Mouse (Mus musculus) C2C12 (cell line): ENCODE measurements around the gene Foxp1. TPM values are rescaled to one million over a fixed set of nuclear protein-coding genes. Genes with fewer than 3 reads are reported as not detected.

Experiments
- H3K27me3 ChIP-seq: one replicate; pipeline ENCODE4 v1.6.1; 2011; ENCODE audit not compliant: control insufficient read depth, insufficient read depth, insufficient read length
- H3K36me3 ChIP-seq: one replicate; pipeline ENCODE4 v1.6.1; 2011; ENCODE audit not compliant: control insufficient read depth, insufficient read depth
- H3K4me3 ChIP-seq: one replicate; pipeline ENCODE4 v1.5.1; 2011; ENCODE audit warnings: mild to moderate bottlenecking, control low read depth; ENCODE audit not compliant: poor library complexity, insufficient read depth, severe bottlenecking
- H3K79me2 ChIP-seq: one replicate; pipeline ENCODE4 v1.6.1; 2011; ENCODE audit not compliant: control insufficient read depth, insufficient read depth
- H3K79me3 ChIP-seq: one replicate; pipeline ENCODE4 v1.6.1; 2011; ENCODE audit warnings: low read depth, control low read depth
- H3ac ChIP-seq: one replicate; pipeline ENCODE3; 2011; ENCODE audit warnings: low read depth; ENCODE audit not compliant: control insufficient read depth, insufficient read length
- CEBPB ChIP-seq: IDR thresholded peaks from one replicate; pipeline ENCODE4 v1.6.1; 2011; ENCODE audit warnings: low read depth, mild to moderate bottlenecking, control low read depth, moderate library complexity
- CTCF ChIP-seq: IDR thresholded peaks from one replicate; pipeline ENCODE4 v1.5.1; 2011; ENCODE audit not compliant: control insufficient read depth, insufficient read depth, insufficient read length
- FOSL1 ChIP-seq: IDR thresholded peaks from one replicate; pipeline ENCODE4 v1.8.0; 2011; ENCODE audit warnings: mild to moderate bottlenecking, low read length; ENCODE audit not compliant: poor library complexity, insufficient read depth, severe bottlenecking
- MAX ChIP-seq: IDR thresholded peaks from one replicate; pipeline ENCODE4 v1.6.1; 2011; ENCODE audit warnings: mild to moderate bottlenecking, control low read depth
- MYOD1 ChIP-seq: IDR thresholded peaks from one replicate; pipeline ENCODE4 v1.6.1; 2011; ENCODE audit warnings: low read depth; ENCODE audit not compliant: control insufficient read depth, insufficient read length
- MYOG ChIP-seq: IDR thresholded peaks from one replicate; pipeline ENCODE4 v1.6.1; 2011; ENCODE audit not compliant: control insufficient read depth, insufficient read length; ENCODE audit errors: extremely low read depth
- USF1 ChIP-seq: IDR thresholded peaks from one replicate; pipeline ENCODE4 v1.6.1; 2011; ENCODE audit warnings: low read depth, mild to moderate bottlenecking, control low read depth, moderate library complexity
- polyA plus RNA-seq: library from polyadenylated mRNA; unstranded; fragments of >200 nt; fragmentation: generic; extraction: Trizol; gene quantifications from one replicate; pipeline ENCODE4 v1.2.1, GENCODE M21; 2012; ENCODE audit warnings: missing spikeins

The Foxp1 gene
- polyA plus RNA-seq, 1 experiment, result 25.9 TPM

GRCm38 (mm10) chr6:99520676-99521037, 1.9 kb downstream of the Foxp1 start:
- Histone ChIP-seq H3ac (peak overlapping the region; percentile 75), H3K4me3 (peak overlapping the region; percentile 53), H3K27me3 (no peaks in the 10 kb centered on the region), H3K36me3 (no peaks in the 10 kb centered on the region), H3K79me2 (no peaks in the 10 kb centered on the region), H3K79me3 (no peaks in the 10 kb centered on the region)
- TF ChIP-seq CTCF (no peak), MYOD1 (no peak), FOSL1 (no peak), MYOG (no peak), USF1 (no peak), CEBPB (no peak), MAX (no peak)

GRCm38 (mm10) chr6:99519806-99520675, 2.5 kb downstream of the Foxp1 start:
- no peaks in the 10 kb centered on the region for H3K27me3 ChIP-seq
- H3K4me3 ChIP-seq, result peak overlapping the region; percentile 53
- no peaks in the 10 kb centered on the region for H3K36me3 ChIP-seq
- TF ChIP-seq MYOG (no peak), FOSL1 (no peak), MAX (no peak), CTCF (no peak), CEBPB (no peak), MYOD1 (no peak), USF1 (no peak)
- no peaks in the 10 kb centered on the region for H3K79me2 ChIP-seq
- no peaks in the 10 kb centered on the region for H3K79me3 ChIP-seq
- peak overlapping the region; percentile 75 for H3ac ChIP-seq

- H3K79me2 ChIP-seq, result no peaks in the 10 kb centered on the region
- no peak overlapping the region for H3K4me3 ChIP-seq
- no peak for TF ChIP-seq CEBPB
- TF ChIP-seq USF1, result no peak
- no peak for TF ChIP-seq FOSL1
- TF ChIP-seq CTCF, result no peak
- no peaks in the 10 kb centered on the region for H3K36me3 ChIP-seq
- no peaks in the 10 kb centered on the region for H3K79me3 ChIP-seq
- H3K27me3 ChIP-seq, result no peaks in the 10 kb centered on the region
- no peak overlapping the region for H3ac ChIP-seq
Observed at GRCm38 (mm10) chr6:99519052-99519451, 3.5 kb downstream of the Foxp1 start.

- Histone ChIP-seq H3K36me3 (no peaks in the 10 kb centered on the region), H3K79me2 (no peaks in the 10 kb centered on the region), H3K4me3 (no peak overlapping the region), H3K27me3 (no peaks in the 10 kb centered on the region), H3K79me3 (no peaks in the 10 kb centered on the region), H3ac (no peak overlapping the region)
- TF ChIP-seq MYOG (no peak), MAX (no peak), MYOD1 (no peak), CTCF (no peak), CEBPB (no peak), FOSL1 (no peak), USF1 (no peak)
Observed at GRCm38 (mm10) chr6:99515667-99516199, 6.8 kb downstream of the Foxp1 start.

GRCm38 (mm10) chr6:99511862-99512261, 10.7 kb downstream of the Foxp1 start:
- H3K36me3 ChIP-seq, result no peaks in the 10 kb centered on the region
- H3K4me3 ChIP-seq, result no peak overlapping the region
- no peaks in the 10 kb centered on the region for H3K27me3 ChIP-seq
- H3ac ChIP-seq, result no peak overlapping the region
- H3K79me3 ChIP-seq, result no peaks in the 10 kb centered on the region
- TF ChIP-seq FOSL1, result no peak
- no peak for TF ChIP-seq MYOD1
- no peak for TF ChIP-seq CEBPB
- no peak for TF ChIP-seq CTCF
- no peak for TF ChIP-seq MYOG
- TF ChIP-seq MAX, result no peak
- H3K79me2 ChIP-seq, result no peaks in the 10 kb centered on the region

GRCm38 (mm10) chr6:99509189-99509592, 13.3 kb downstream of the Foxp1 start:
- TF ChIP-seq MAX, result no peak
- no peak for TF ChIP-seq MYOD1
- TF ChIP-seq USF1, result no peak
- no peak for TF ChIP-seq CEBPB
- TF ChIP-seq FOSL1, result no peak
- Histone ChIP-seq H3K27me3 (no peaks in the 10 kb centered on the region), H3K79me3 (no peaks in the 10 kb centered on the region), H3K79me2 (no peaks in the 10 kb centered on the region), H3ac (no peak overlapping the region), H3K4me3 (no peak overlapping the region), H3K36me3 (no peaks in the 10 kb centered on the region)
